Mouse (Mus musculus) embryonic fibroblast, embryonic 13.5 days (primary cell): ENCODE measurements around the gene Rnf213. TPM values are rescaled to one million over a fixed set of nuclear protein-coding genes. Genes with fewer than 3 reads are reported as not detected.

Experiments used
- H3K27ac ChIP-seq: 2 replicates; pipeline ENCODE4 v1.5.1; 2012; ENCODE audit warnings: low read length, control low read depth, inconsistent platforms; ENCODE audit not compliant: insufficient read depth
- H3K4me1 ChIP-seq: 2 replicates; pipeline ENCODE4 v1.6.1; 2011; ENCODE audit warnings: low read length; ENCODE audit not compliant: control insufficient read depth, insufficient read depth
- H3K4me3 ChIP-seq: 2 replicates; pipeline ENCODE4 v1.5.1; 2011; ENCODE audit warnings: mild to moderate bottlenecking, control low read depth, low read length; ENCODE audit not compliant: insufficient read depth
- CTCF ChIP-seq: IDR thresholded peaks from 2 replicates; pipeline ENCODE4 v1.5.1; 2011; ENCODE audit warnings: mild to moderate bottlenecking, control low read depth, low read length, moderate library complexity, borderline replicate concordance; ENCODE audit not compliant: insufficient read depth
- POLR2A ChIP-seq: IDR thresholded peaks from 2 replicates; pipeline ENCODE4 v1.6.1; 2011; ENCODE audit warnings: low read depth, mild to moderate bottlenecking, control low read depth, low read length, moderate library complexity
- polyA plus RNA-seq: library from polyadenylated mRNA; stranded (reverse); fragments of >200 nt; gene quantifications from 2 replicates; pipeline ENCODE4 v1.2.4, GENCODE M21; 2011; ENCODE audit warnings: low read depth; ENCODE audit not compliant: missing spikeins, insufficient read length

Gene Rnf213
- polyA plus RNA-seq, 1 experiment: 61.2 TPM

GRCm38 (mm10) chr11:119491690-119492087 lies 98.8 kb downstream of the Rnf213 start:
- Histone ChIP-seq H3K4me3 (peak overlapping the region; percentile 73), H3K4me1 (no peaks in the 10 kb centered on the region), H3K27ac (no peak overlapping the region)
- TF ChIP-seq POLR2A (no peak; the same call in 1 of the 2 replicates), CTCF (no peak)

GRCm38 (mm10) chr11:119492830-119493229 lies 99.9 kb downstream of the Rnf213 start:
- Histone ChIP-seq H3K4me3 (no peak overlapping the region), H3K27ac (no peak overlapping the region), H3K4me1 (no peaks in the 10 kb centered on the region)
- no peak for TF ChIP-seq POLR2A
- no peak for TF ChIP-seq CTCF

GRCm38 (mm10) chr11:119493516-119493915 lies 100.6 kb downstream of the Rnf213 start:
- TF ChIP-seq POLR2A (no peak), CTCF (no peak)
- Histone ChIP-seq H3K27ac (no peak overlapping the region), H3K4me1 (no peaks in the 10 kb centered on the region)

GRCm38 (mm10) chr11:119496147-119496546 lies 103.2 kb downstream of the Rnf213 start:
- Histone ChIP-seq H3K4me1 (no peaks in the 10 kb centered on the region), H3K4me3 (no peak overlapping the region), H3K27ac (no peak overlapping the region)
- TF ChIP-seq CTCF (no peak), POLR2A (no peak)

More at GRCm38 (mm10) chr11:119493516-119493915, 100.6 kb downstream of the Rnf213 start:
- H3K4me3 ChIP-seq: no peak overlapping the region

GRCm38 (mm10) chr11:119497451-119497850 lies 104.6 kb downstream of the Rnf213 start:
- Histone ChIP-seq H3K27ac (no peak overlapping the region), H3K4me3 (no peak overlapping the region)
- TF ChIP-seq CTCF (no peak), POLR2A (no peak)

GRCm38 (mm10) chr11:119499297-119499696 lies 106.4 kb downstream of the Rnf213 start:
- Histone ChIP-seq H3K27ac (no peak overlapping the region), H3K4me3 (no peak overlapping the region), H3K4me1 (no peaks in the 10 kb centered on the region)
- no peak for TF ChIP-seq POLR2A

More at GRCm38 (mm10) chr11:119497451-119497850, 104.6 kb downstream of the Rnf213 start:
- no peaks in the 10 kb centered on the region for H3K4me1 ChIP-seq

- TF ChIP-seq CTCF (no peak), POLR2A (no peak)
- Histone ChIP-seq H3K4me1 (no peaks in the 10 kb centered on the region), H3K4me3 (no peak overlapping the region), H3K27ac (no peak overlapping the region)
These were observed 107.1 kb downstream of the Rnf213 start for GRCm38 (mm10) chr11:119500011-119500410.

GRCm38 (mm10) chr11:119503675-119504074 lies 110.8 kb downstream of the Rnf213 start:
- H3K4me1 ChIP-seq: no peaks in the 10 kb centered on the region
- no peak overlapping the region for H3K4me3 ChIP-seq
- H3K27ac ChIP-seq: no peak overlapping the region
- TF ChIP-seq CTCF (peak; percentile 99), POLR2A (no peak)

- Histone ChIP-seq H3K27ac (no peak overlapping the region), H3K4me3 (no peak overlapping the region), H3K4me1 (no peaks in the 10 kb centered on the region)
- TF ChIP-seq POLR2A: no peak
- no peak for TF ChIP-seq CTCF
These were observed 113.5 kb downstream of the Rnf213 start for GRCm38 (mm10) chr11:119506386-119506785.

GRCm38 (mm10) chr11:119507772-119508171 lies 114.9 kb downstream of the Rnf213 start:
- Histone ChIP-seq H3K4me3 (no peak overlapping the region), H3K4me1 (no peaks in the 10 kb centered on the region), H3K27ac (no peak overlapping the region)
- TF ChIP-seq POLR2A: no peak
- TF ChIP-seq CTCF: no peak
